Mouse (Mus musculus): ENCODE measurements around the gene Zbed4. TPM values are rescaled to one million over a fixed set of nuclear protein-coding genes. Genes with fewer than 3 reads are reported as not detected.
A peak's percentile ranks its signal among the peaks of the same experiment; 100 is the strongest.
"Not testable (repeated sequence)": the region's sequence is repeated elsewhere in the genome, so short reads cannot be mapped to it uniquely, and the experiment has no call there.

Zbed4 gene
- polyA plus RNA-seq (2012; rRNA removed), result 16.5 and 25.7 TPM in 2 replicates

- TF ChIP-seq POLR2A (IDR thresholded peaks at IDR 0.05; ENCODE audit: borderline replicate concordance, extremely low read depth, insufficient read depth, insufficient read length, poor library complexity, severe bottlenecking) (0 out of 2 replicates have a peak, but pooled peaks have one; percentile 42), CTCF (IDR thresholded peaks at IDR 0.05; ENCODE audit: borderline replicate concordance, extremely low read depth, insufficient read depth, insufficient read length) (no peak)
- DNase-seq (ENCODE audit: low read depth), result peak; percentile 81
Measured at GRCm38 (mm10) chr15:88751564-88752402, at the start of gene Zbed4. Gene Zbed4 (plus strand): TSS chr15:88751660.

GRCm38 (mm10) chr15:88702501-88702900, 49.0 kb upstream of the Zbed4 start:
- DNase-seq (ENCODE audit: low read depth), result no peak
- no peak for TF ChIP-seq POLR2A (IDR thresholded peaks at IDR 0.05; ENCODE audit: borderline replicate concordance, extremely low read depth, insufficient read depth, insufficient read length, poor library complexity, severe bottlenecking)

- DNase-seq (ENCODE audit: low read depth), result no peak
- TF ChIP-seq POLR2A (IDR thresholded peaks at IDR 0.05; ENCODE audit: borderline replicate concordance, extremely low read depth, insufficient read depth, insufficient read length, poor library complexity, severe bottlenecking), result no peak
- TF ChIP-seq CTCF (IDR thresholded peaks at IDR 0.05; ENCODE audit: borderline replicate concordance, extremely low read depth, insufficient read depth, insufficient read length), result no peak
Measured at GRCm38 (mm10) chr15:88704284-88704683, 47.2 kb upstream of the Zbed4 start.

- no peak for DNase-seq (ENCODE audit: low read depth)
- TF ChIP-seq CTCF (IDR thresholded peaks at IDR 0.05; ENCODE audit: borderline replicate concordance, extremely low read depth, insufficient read depth, insufficient read length) (no peak), POLR2A (IDR thresholded peaks at IDR 0.05; ENCODE audit: borderline replicate concordance, extremely low read depth, insufficient read depth, insufficient read length, poor library complexity, severe bottlenecking) (no peak)
Measured at GRCm38 (mm10) chr15:88706320-88706719, 45.1 kb upstream of the Zbed4 start.

- not testable (repeated sequence) for DNase-seq (ENCODE audit: low read depth)
Measured at GRCm38 (mm10) chr15:88706987-88707386, 44.5 kb upstream of the Zbed4 start.

GRCm38 (mm10) chr15:88708204-88708603, 43.3 kb upstream of the Zbed4 start:
- no peak for DNase-seq (ENCODE audit: low read depth)
- TF ChIP-seq CTCF (IDR thresholded peaks at IDR 0.05; ENCODE audit: borderline replicate concordance, extremely low read depth, insufficient read depth, insufficient read length) (no peak), POLR2A (IDR thresholded peaks at IDR 0.05; ENCODE audit: borderline replicate concordance, extremely low read depth, insufficient read depth, insufficient read length, poor library complexity, severe bottlenecking) (no peak)

GRCm38 (mm10) chr15:88708657-88709511, 42.6 kb upstream of the Zbed4 start:
- no peak for DNase-seq (ENCODE audit: low read depth)
- TF ChIP-seq POLR2A (IDR thresholded peaks at IDR 0.05; ENCODE audit: borderline replicate concordance, extremely low read depth, insufficient read depth, insufficient read length, poor library complexity, severe bottlenecking), result no peak
- no peak for TF ChIP-seq CTCF (IDR thresholded peaks at IDR 0.05; ENCODE audit: borderline replicate concordance, extremely low read depth, insufficient read depth, insufficient read length)

- TF ChIP-seq CTCF (IDR thresholded peaks at IDR 0.05; ENCODE audit: borderline replicate concordance, extremely low read depth, insufficient read depth, insufficient read length) (no peak), POLR2A (IDR thresholded peaks at IDR 0.05; ENCODE audit: borderline replicate concordance, extremely low read depth, insufficient read depth, insufficient read length, poor library complexity, severe bottlenecking) (no peak)
- no peak for DNase-seq (ENCODE audit: low read depth)
Measured at GRCm38 (mm10) chr15:88709878-88710277, 41.6 kb upstream of the Zbed4 start.

GRCm38 (mm10) chr15:88712501-88712900, 39.0 kb upstream of the Zbed4 start:
- TF ChIP-seq CTCF (IDR thresholded peaks at IDR 0.05; ENCODE audit: borderline replicate concordance, extremely low read depth, insufficient read depth, insufficient read length), result no peak
- TF ChIP-seq POLR2A (IDR thresholded peaks at IDR 0.05; ENCODE audit: borderline replicate concordance, extremely low read depth, insufficient read depth, insufficient read length, poor library complexity, severe bottlenecking), result no peak
- no peak for DNase-seq (ENCODE audit: low read depth)

- TF ChIP-seq POLR2A (IDR thresholded peaks at IDR 0.05; ENCODE audit: borderline replicate concordance, extremely low read depth, insufficient read depth, insufficient read length, poor library complexity, severe bottlenecking) (no peak), CTCF (IDR thresholded peaks at IDR 0.05; ENCODE audit: borderline replicate concordance, extremely low read depth, insufficient read depth, insufficient read length) (no peak)
- DNase-seq (ENCODE audit: low read depth), result no peak
Measured at GRCm38 (mm10) chr15:88714021-88714589, 37.4 kb upstream of the Zbed4 start.

GRCm38 (mm10) chr15:88716350-88716749, 35.1 kb upstream of the Zbed4 start:
- peak; percentile 23 for DNase-seq (ENCODE audit: low read depth)
- TF ChIP-seq POLR2A (IDR thresholded peaks at IDR 0.05; ENCODE audit: borderline replicate concordance, extremely low read depth, insufficient read depth, insufficient read length, poor library complexity, severe bottlenecking), result no peak
- TF ChIP-seq CTCF (IDR thresholded peaks at IDR 0.05; ENCODE audit: borderline replicate concordance, extremely low read depth, insufficient read depth, insufficient read length), result peak; percentile 37; the same call in 1 of the 2 replicates

Data from brain, embryonic 14.5 days (tissue).